Mouse (Mus musculus) megakaryocyte, embryonic 14.5 days (primary cell): Measurements from ENCODE around the gene Zfp385b.

Experiments used
- FLI1 ChIP-seq: IDR thresholded peaks from 2 replicates; pipeline ENCODE4 v1.6.1; 2012; ENCODE audit warnings: low read length, inconsistent platforms, mixed read lengths
- GATA1 ChIP-seq: IDR thresholded peaks from 3 replicates; pipeline ENCODE4 v1.6.1; 2012; ENCODE audit warnings: mixed read lengths, low read length, inconsistent platforms, borderline replicate concordance

- no peak for TF ChIP-seq GATA1
- no peak for TF ChIP-seq FLI1
Measured at GRCm38 (mm10) chr2:77819539-77819938, at the start of gene Zfp385b.
